Comparison of ENCODE assay signal across 11 mouse cellular contexts in genomic region chrX:152818996-152819395, GRCm38 (mm10). TPM values are rescaled to one million over a fixed set of nuclear protein-coding genes. Genes with fewer than 3 reads are reported as not detected.
DNase-seq lines count a peak whose midpoint lies in the region; ATAC-seq and TF ChIP-seq lines count a peak whose summit lies in the region.
"Had no signal": no experiment of that assay in that cellular context is flagged by ENCODE, and none has a peak within 500 bp of the region (broad histone marks: within the 10 kb centered on the region; RNA-seq: fewer than 3 reads in every experiment).

No protein-coding gene starts in this region.

- H3K9me3 ChIP-seq in kidney, embryonic 15.5 days (replicated peaks) = no peaks in the 10 kb centered on the region
- H3K9me3 ChIP-seq: embryonic facial prominence, embryonic 12.5 days had no signal

- no peak overlapping the region for H3K27ac ChIP-seq in cerebellum, adult 2 months (ENCODE audit: insufficient read depth, low read length)
- no peak overlapping the region for H3K27ac ChIP-seq in kidney, adult 2 months (ENCODE audit: insufficient read depth, low read depth, low read length)
- H3K27ac ChIP-seq in kidney, embryonic 15.5 days = no peak overlapping the region
- H3K27ac ChIP-seq: embryonic facial prominence, embryonic 12.5 days had no signal

- TF ChIP-seq POLR2A in cerebellum, adult 2 months (IDR thresholded peaks at IDR 0.05; ENCODE audit: borderline replicate concordance, insufficient read depth, low read length) = no peak
- TF ChIP-seq POLR2A in kidney, adult 2 months (IDR thresholded peaks at IDR 0.05; ENCODE audit: low read depth, low read length) = no peak

- H3K4me2 ChIP-seq in kidney, embryonic 15.5 days = no peak overlapping the region
- H3K4me2 ChIP-seq: embryonic facial prominence, embryonic 12.5 days had no signal

- H3K27me3 ChIP-seq in cerebellum, adult 2 months (ENCODE audit: control insufficient read depth, insufficient read depth, low read length) = no peaks in the 10 kb centered on the region
- H3K27me3 ChIP-seq in kidney, adult 2 months (replicated peaks; ENCODE audit: control insufficient read depth, insufficient read depth, low read length) = no peaks in the 10 kb centered on the region
- peaks cover 11% of the 10 kb centered on the region; the same call in 1 of the 2 replicates for H3K27me3 ChIP-seq in kidney, embryonic 15.5 days
- H3K27me3 ChIP-seq: embryonic facial prominence, embryonic 12.5 days had no signal

- no peak overlapping the region for H3K4me3 ChIP-seq in cerebellum, adult 2 months (replicated peaks; ENCODE audit: insufficient read depth, low read depth, low read length)
- H3K4me3 ChIP-seq in kidney, adult 2 months (ENCODE audit: insufficient read depth, low read depth, low read length) = no peak overlapping the region
- H3K4me3 ChIP-seq in kidney, embryonic 15.5 days (replicated peaks) = no peak overlapping the region
- H3K4me3 ChIP-seq: embryonic facial prominence, embryonic 12.5 days had no signal

- DNase-seq in cerebellum, adult 2 months = peak in 1 of 2 experiments; percentile 1
- DNase-seq in cerebellum, adult 18-20 months = no peak
- peak; percentile 38 for DNase-seq in kidney, adult 2 months
- peak; percentile 21 for DNase-seq in 416B (ENCODE audit: low read depth)
- DNase-seq in fibroblast of lung, adult 2 months (ENCODE audit: low read depth) = peak; percentile 20
- DNase-seq in spleen, postnatal 14 days (ENCODE audit: low spot score in 2 of 2) = no peak
- DNase-seq in right cerebral cortex, postnatal 4 days = no peak

- H3K36me3 ChIP-seq in kidney, adult 2 months (ENCODE audit: control insufficient read depth, insufficient read depth, low read length) = no peaks in the 10 kb centered on the region
- no peaks in the 10 kb centered on the region for H3K36me3 ChIP-seq in kidney, embryonic 15.5 days
- H3K36me3 ChIP-seq: embryonic facial prominence, embryonic 12.5 days had no signal

- no peak overlapping the region for H3K9ac ChIP-seq in kidney, embryonic 15.5 days
- H3K9ac ChIP-seq: embryonic facial prominence, embryonic 12.5 days had no signal

- TF ChIP-seq CTCF in cerebellum, adult 2 months (IDR thresholded peaks at IDR 0.05; ENCODE audit: borderline replicate concordance, insufficient read depth, low read depth, low read length) = peak; percentile 10; the same call in 1 of the 2 replicates
- 0 out of 2 replicates have a peak, but pooled peaks have one; percentile 21 for TF ChIP-seq CTCF in kidney, adult 2 months (conservative IDR thresholded peaks at IDR 0.05; ENCODE audit: insufficient read depth, insufficient read length, low read depth, low read length)

- ATAC-seq in kidney, embryonic 15.5 days (replicated peaks; ENCODE audit: low FRiP score) = no peak
- ATAC-seq: midbrain, embryonic 16.5 days had no signal

- H3K4me1 ChIP-seq in cerebellum, adult 2 months (ENCODE audit: control insufficient read depth, insufficient read depth, low read length) = no peaks in the 10 kb centered on the region
- H3K4me1 ChIP-seq in kidney, adult 2 months (ENCODE audit: control insufficient read depth, insufficient read depth, low read length) = no peaks in the 10 kb centered on the region
- H3K4me1 ChIP-seq in kidney, embryonic 15.5 days = no peaks in the 10 kb centered on the region
- H3K4me1 ChIP-seq: embryonic facial prominence, embryonic 12.5 days had no signal

RNA-seq across cellular contexts. Expression of gene Gpr143, which starts 37.3 kb away (rescaled TPM):
- 0.16 TPM in 1 of 2 replicates, not detected in the other for polyA plus RNA-seq in cerebellum, adult 2 months (2012; rRNA removed)
- polyA plus RNA-seq in kidney, adult 2 months (2012; rRNA removed) = 0.58 and 0.65 TPM in 2 replicates
- 0.09 and 0.13 TPM in 2 replicates for polyA plus RNA-seq in kidney, embryonic 15.5 days (2015; fragmentation: Nextera tagmentation; extraction: Ambion mirVana)
- polyA plus RNA-seq: small intestine, adult 2 months had no signal

RNA-seq across cellular contexts. Expression of gene Shroom2, which starts 49.7 kb away (rescaled TPM):
- polyA plus RNA-seq in cerebellum, adult 2 months (2012; rRNA removed) = 32.6 and 39.6 TPM in 2 replicates
- 6.0 TPM in 2 replicates for polyA plus RNA-seq in kidney, adult 2 months (2012; rRNA removed)
- 4.7 and 5.5 TPM in 2 replicates for polyA plus RNA-seq in kidney, embryonic 15.5 days (2015; fragmentation: Nextera tagmentation; extraction: Ambion mirVana)

Comparison
In these comparisons a context has a peak if more than half of its experiments do, and no peak if none do; other contexts are left out.
1. DNase-seq: peak in kidney, adult 2 months (single experiment), 416B (single experiment) and fibroblast of lung, adult 2 months (single experiment); none in cerebellum, adult 18-20 months (0 of 2), spleen, postnatal 14 days (0 of 2) and right cerebral cortex, postnatal 4 days (single experiment).